26 mouse cellular contexts compared by ENCODE assay signal in genomic region chr3:41157428-41157827, GRCm38 (mm10).
DNase-seq lines count a peak whose midpoint lies in the region; ATAC-seq and TF ChIP-seq lines count a peak whose summit lies in the region.
"Had no signal": no experiment of that assay in that cellular context is flagged by ENCODE, and none has a peak within 500 bp of the region (broad histone marks: within the 10 kb centered on the region; RNA-seq: fewer than 3 reads in every experiment).

No protein-coding gene starts in this region.

- H3K9ac ChIP-seq in heart, embryonic 14.5 days (ENCODE audit: low read length) = no peak overlapping the region
- H3K9ac ChIP-seq in heart, adult 2 months (ENCODE audit: low read depth, low read length) = no peak overlapping the region
- H3K9ac ChIP-seq in intestine, embryonic 16.5 days (ENCODE audit: low read depth, low read length) = no peak overlapping the region
- no peak overlapping the region for H3K9ac ChIP-seq in intestine, postnatal 0 days (ENCODE audit: low read depth, low read length)
- no peak overlapping the region for H3K9ac ChIP-seq in lung, embryonic 16.5 days (ENCODE audit: low read length)
- H3K9ac ChIP-seq: embryonic facial prominence, embryonic 13.5 days; forebrain, embryonic 12.5 days; forebrain, embryonic 15.5 days; hindbrain, embryonic 14.5 days had no signal

- no peak for TF ChIP-seq EP300 in heart, adult 2 months (IDR thresholded peaks at IDR 0.05; ENCODE audit: insufficient read depth, low read depth, low read length)

- H3K36me3 ChIP-seq in heart, embryonic 14.5 days (ENCODE audit: control insufficient read depth, insufficient read depth, low read length) = no peaks in the 10 kb centered on the region
- H3K36me3 ChIP-seq in heart, adult 2 months (ENCODE audit: control insufficient read depth, insufficient read depth, low read length) = no peaks in the 10 kb centered on the region
- no peaks in the 10 kb centered on the region for H3K36me3 ChIP-seq in intestine, embryonic 16.5 days (ENCODE audit: control insufficient read depth, insufficient read depth, low read length)
- no peaks in the 10 kb centered on the region for H3K36me3 ChIP-seq in intestine, postnatal 0 days (ENCODE audit: control insufficient read depth, insufficient read depth)
- H3K36me3 ChIP-seq in lung, embryonic 16.5 days (ENCODE audit: control insufficient read depth, insufficient read depth, low read length) = no peaks in the 10 kb centered on the region
- H3K36me3 ChIP-seq: embryonic facial prominence, embryonic 10.5 days; embryonic facial prominence, embryonic 13.5 days; forebrain, embryonic 12.5 days; forebrain, embryonic 15.5 days had no signal

- no peaks in the 10 kb centered on the region for H3K79me2 ChIP-seq in heart, adult 2 months (replicated peaks; ENCODE audit: control insufficient read depth, insufficient read depth, low read length)

- H3K27ac ChIP-seq in heart, embryonic 14.5 days (replicated peaks in 1 of 2; ENCODE audit: control insufficient read depth in 1 of 2, insufficient read depth in 1 of 2, low read depth in 2 of 2, low read length in 2 of 2) = peak overlapping the region; percentile 91 to 94; a peak in 2 of 4 replicates
- no peak overlapping the region for H3K27ac ChIP-seq in heart, adult 2 months
- H3K27ac ChIP-seq in intestine, embryonic 16.5 days (ENCODE audit: low read length) = no peak overlapping the region
- no peak overlapping the region for H3K27ac ChIP-seq in intestine, postnatal 0 days (ENCODE audit: low read depth, low read length)
- H3K27ac ChIP-seq in lung, embryonic 16.5 days (ENCODE audit: low read length) = no peak overlapping the region
- H3K27ac ChIP-seq: embryonic facial prominence, embryonic 10.5 days; embryonic facial prominence, embryonic 13.5 days; forebrain, embryonic 12.5 days; forebrain, embryonic 15.5 days; hindbrain, embryonic 14.5 days; hindbrain, postnatal 0 days had no signal

- no peak for TF ChIP-seq POLR2A in heart, adult 2 months (IDR thresholded peaks at IDR 0.05; ENCODE audit: insufficient read depth, low read depth, low read length)

- H3K4me1 ChIP-seq in heart, embryonic 14.5 days (ENCODE audit: control insufficient read depth in 2 of 2, insufficient read depth in 2 of 2, low read length in 2 of 2) = peaks cover 15 to 18% of the 10 kb centered on the region in 2 experiments
- peaks cover 1% of the 10 kb centered on the region; the same call in 1 of the 2 replicates for H3K4me1 ChIP-seq in heart, adult 2 months (ENCODE audit: control insufficient read depth, insufficient read depth, low read length)
- H3K4me1 ChIP-seq in intestine, embryonic 16.5 days (ENCODE audit: control insufficient read depth, insufficient read depth, low read length) = no peaks in the 10 kb centered on the region
- H3K4me1 ChIP-seq in intestine, postnatal 0 days (replicated peaks; ENCODE audit: control insufficient read depth, insufficient read depth, low read length) = no peaks in the 10 kb centered on the region
- H3K4me1 ChIP-seq in lung, embryonic 16.5 days (replicated peaks; ENCODE audit: control insufficient read depth, insufficient read depth, low read length) = no peaks in the 10 kb centered on the region
- H3K4me1 ChIP-seq: forebrain, embryonic 12.5 days; forebrain, embryonic 15.5 days had no signal

- intact Hi-C loops in heart, adult 2 months (cut with DNase I) = no loop called here

- no peak overlapping the region for H3K4me3 ChIP-seq in heart, embryonic 14.5 days (ENCODE audit: control insufficient read depth in 1 of 2, insufficient read depth in 1 of 2, low read depth in 1 of 2, low read length in 2 of 2)
- H3K4me3 ChIP-seq in heart, adult 2 months = no peak overlapping the region
- no peak overlapping the region for H3K4me3 ChIP-seq in intestine, embryonic 16.5 days (ENCODE audit: low read length)
- no peak overlapping the region for H3K4me3 ChIP-seq in intestine, postnatal 0 days (ENCODE audit: low read depth, low read length)
- H3K4me3 ChIP-seq in lung, embryonic 16.5 days (ENCODE audit: low read length) = no peak overlapping the region
- H3K4me3 ChIP-seq: embryonic facial prominence, embryonic 10.5 days; embryonic facial prominence, embryonic 13.5 days; erythroblast, embryonic 14.5 days; forebrain, embryonic 12.5 days; forebrain, embryonic 15.5 days had no signal

- no peak for TF ChIP-seq CTCF in heart, adult 2 months (IDR thresholded peaks at IDR 0.05)
- TF ChIP-seq CTCF in intestine, postnatal 0 days (IDR thresholded peaks at IDR 0.05; ENCODE audit: low read depth) = no peak

- WGBS in heart, embryonic 14.5 days = 95% methylated on average over 3 of the region's 3 CpGs
- 86% methylated on average over 3 of the region's 3 CpGs for WGBS in heart, adult 2 months
- WGBS in intestine, embryonic 16.5 days = 65% methylated on average over 3 of the region's 3 CpGs
- 59% methylated on average over 3 of the region's 3 CpGs for WGBS in intestine, postnatal 0 days
- 82% methylated on average over 3 of the region's 3 CpGs for WGBS in lung, embryonic 16.5 days

- H3K27me3 ChIP-seq in heart, embryonic 14.5 days (ENCODE audit: control insufficient read depth, insufficient read depth, low read length) = no peaks in the 10 kb centered on the region
- no peaks in the 10 kb centered on the region for H3K27me3 ChIP-seq in heart, adult 2 months (ENCODE audit: control insufficient read depth, insufficient read depth, low read length)
- H3K27me3 ChIP-seq in intestine, embryonic 16.5 days (replicated peaks; ENCODE audit: control insufficient read depth, insufficient read depth, low read length) = no peaks in the 10 kb centered on the region
- H3K27me3 ChIP-seq in intestine, postnatal 0 days (replicated peaks; ENCODE audit: control insufficient read depth, insufficient read depth, low read length) = no peaks in the 10 kb centered on the region
- H3K27me3 ChIP-seq in lung, embryonic 16.5 days (ENCODE audit: control insufficient read depth, insufficient read depth, low read depth, low read length) = no peaks in the 10 kb centered on the region
- H3K27me3 ChIP-seq: embryonic facial prominence, embryonic 13.5 days; forebrain, embryonic 12.5 days; forebrain, embryonic 15.5 days had no signal

- H3K9me3 ChIP-seq in heart, embryonic 14.5 days (ENCODE audit: control insufficient read depth, low read length) = no peaks in the 10 kb centered on the region
- H3K9me3 ChIP-seq in intestine, embryonic 16.5 days (ENCODE audit: control insufficient read depth, low read length) = no peaks in the 10 kb centered on the region
- H3K9me3 ChIP-seq in intestine, postnatal 0 days (ENCODE audit: control insufficient read depth) = no peaks in the 10 kb centered on the region
- H3K9me3 ChIP-seq in lung, embryonic 16.5 days (ENCODE audit: control insufficient read depth, low read length) = no peaks in the 10 kb centered on the region
- H3K9me3 ChIP-seq: embryonic facial prominence, embryonic 10.5 days; embryonic facial prominence, embryonic 13.5 days; forebrain, embryonic 12.5 days; forebrain, embryonic 15.5 days had no signal

- ATAC-seq in heart, embryonic 14.5 days (ENCODE audit: insufficient number of reproducible peaks, insufficient read depth, low FRiP score, low read depth) = no peak
- peak; percentile 52; the same call in 1 of the 2 replicates for ATAC-seq in intestine, embryonic 16.5 days
- no peak for ATAC-seq in intestine, postnatal 0 days
- ATAC-seq in lung, embryonic 16.5 days (ENCODE audit: low read depth) = peak; percentile 60
- ATAC-seq: activated CD4-positive, CD25-positive, alpha-beta regulatory T cell, adult 4 months; forebrain, embryonic 15.5 days; hindbrain, postnatal 0 days; inflammation-experienced regulatory T-cells, adult 6 months had no signal

- peak; percentile 35 for DNase-seq in heart, adult 11 months
- no peak for DNase-seq in heart, adult 8-10 months (ENCODE audit: low spot score)
- no peak for DNase-seq in heart, adult 2 months
- DNase-seq in lung, postnatal 10 days = no peak
- DNase-seq: adrenal gland, adult 8-10 months; adrenal gland, postnatal 25 days; cerebellum, adult 11-12 months; cerebellum, adult 8-10 months; cerebellum, postnatal 10 days; cerebellum, postnatal 36 days; embryo, embryonic 11 days; gastrocnemius, postnatal 25 days had no signal

- H3K4me2 ChIP-seq in heart, embryonic 14.5 days (ENCODE audit: low read length) = no peak overlapping the region
- H3K4me2 ChIP-seq in intestine, embryonic 16.5 days (ENCODE audit: low read depth, low read length) = no peak overlapping the region
- no peak overlapping the region for H3K4me2 ChIP-seq in intestine, postnatal 0 days (replicated peaks; ENCODE audit: low read depth)
- H3K4me2 ChIP-seq in lung, embryonic 16.5 days (ENCODE audit: low read depth, low read length) = no peak overlapping the region
- H3K4me2 ChIP-seq: embryonic facial prominence, embryonic 13.5 days; forebrain, embryonic 12.5 days; forebrain, embryonic 15.5 days; heart, embryonic 11.5 days; hindbrain, embryonic 14.5 days had no signal

Comparison
In these comparisons a context has a peak if more than half of its experiments do, and no peak if none do; other contexts are left out.
1. ATAC-seq: peak in intestine, embryonic 16.5 days (single experiment) and lung, embryonic 16.5 days (single experiment); none in heart, embryonic 14.5 days (single experiment) and intestine, postnatal 0 days (single experiment).
2. H3K27ac ChIP-seq: peak in heart, embryonic 14.5 days (2 of 2); none in heart, adult 2 months (single experiment), intestine, embryonic 16.5 days (single experiment), intestine, postnatal 0 days (single experiment) and lung, embryonic 16.5 days (single experiment).